Mouse (Mus musculus): ENCODE data around the gene Trim71. TPM values are rescaled to one million over a fixed set of nuclear protein-coding genes. Genes with fewer than 3 reads are reported as not detected.

Gene Trim71
- polyA plus RNA-seq, 1 experiment from 2014 or later = 0.87 TPM

GRCm38 (mm10) chr9:114533848-114534247, 30.3 kb downstream of the Trim71 start:
- WGBS = 56% methylated on average over 4 of the region's 4 CpGs
- no peak overlapping the region for H3K4me3 ChIP-seq (ENCODE audit: low read length)
- H3K9me3 ChIP-seq (ENCODE audit: control insufficient read depth, low read length) = no peaks in the 10 kb centered on the region
- H3K36me3 ChIP-seq (ENCODE audit: control insufficient read depth, insufficient read depth, low read length) = no peaks in the 10 kb centered on the region
- H3K4me1 ChIP-seq (replicated peaks; ENCODE audit: control insufficient read depth, insufficient read depth, low read length) = peaks cover 12% of the 10 kb centered on the region
- H3K27ac ChIP-seq (ENCODE audit: low read length) = no peak overlapping the region
- peak; percentile 64 for ATAC-seq (ENCODE audit: low read depth)
- H3K9ac ChIP-seq (ENCODE audit: low read length) = no peak overlapping the region
- H3K4me2 ChIP-seq (ENCODE audit: low read depth, low read length) = no peak overlapping the region
- no peaks in the 10 kb centered on the region for H3K27me3 ChIP-seq (ENCODE audit: control insufficient read depth, insufficient read depth, low read depth, low read length)

DNA sequence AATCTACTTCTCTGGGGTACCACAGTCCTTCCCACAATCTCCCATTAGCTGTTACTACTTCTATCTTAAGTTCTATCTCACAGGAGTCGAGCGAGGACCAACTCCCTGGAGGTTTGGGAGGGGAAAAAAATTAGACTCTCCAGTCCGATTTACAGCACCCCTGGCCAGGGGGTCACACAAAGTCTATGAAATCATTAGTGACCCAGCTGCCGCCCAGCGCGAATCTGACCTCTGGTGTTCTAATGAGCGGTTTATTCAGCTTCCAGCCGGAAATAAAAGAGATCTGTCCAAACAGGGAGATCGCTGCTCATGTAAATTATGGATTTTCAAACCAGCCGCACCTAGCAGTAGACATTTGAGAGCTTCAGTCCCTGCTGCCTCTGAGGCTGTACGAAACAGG, 32.9 kb downstream of the Trim71 start:
- Histone ChIP-seq H3K36me3 (ENCODE audit: control insufficient read depth, insufficient read depth, low read length) (no peaks in the 10 kb centered on the region), H3K9me3 (ENCODE audit: control insufficient read depth, low read length) (no peaks in the 10 kb centered on the region), H3K27ac (ENCODE audit: low read length) (no peak overlapping the region), H3K9ac (ENCODE audit: low read length) (no peak overlapping the region), H3K4me3 (ENCODE audit: low read length) (no peak overlapping the region), H3K4me2 (ENCODE audit: low read depth, low read length) (no peak overlapping the region), H3K27me3 (ENCODE audit: control insufficient read depth, insufficient read depth, low read depth, low read length) (no peaks in the 10 kb centered on the region), H3K4me1 (replicated peaks; ENCODE audit: control insufficient read depth, insufficient read depth, low read length) (peaks cover 24% of the 10 kb centered on the region)
- 45% methylated on average over 11 of the region's 11 CpGs for WGBS
- no peak for ATAC-seq (ENCODE audit: low read depth)

DNA sequence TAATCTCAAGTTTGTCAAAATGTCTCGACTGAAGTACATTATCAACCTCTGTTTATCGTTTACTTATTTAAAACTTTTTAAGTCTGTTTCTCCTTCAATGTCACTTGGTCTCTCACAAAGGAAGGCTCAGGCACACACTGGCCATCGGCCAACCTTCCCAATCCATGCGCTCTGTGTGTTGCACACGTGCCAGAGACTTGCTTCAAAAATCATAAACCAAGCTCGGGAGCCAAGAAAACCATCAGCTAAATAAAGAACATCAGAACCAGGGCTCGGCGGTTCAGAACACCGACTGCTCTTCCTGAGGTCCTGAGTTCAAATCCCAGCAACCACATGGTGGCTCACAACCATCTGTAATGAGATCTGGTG, 35.5 kb downstream of the Trim71 start:
- Histone ChIP-seq H3K36me3 (ENCODE audit: control insufficient read depth, insufficient read depth, low read length) (no peaks in the 10 kb centered on the region), H3K4me2 (ENCODE audit: low read depth, low read length) (no peak overlapping the region; the same call in 1 of the 2 replicates), H3K4me1 (replicated peaks; ENCODE audit: control insufficient read depth, insufficient read depth, low read length) (peaks cover 32% of the 10 kb centered on the region), H3K4me3 (ENCODE audit: low read length) (no peak overlapping the region), H3K27me3 (ENCODE audit: control insufficient read depth, insufficient read depth, low read depth, low read length) (no peaks in the 10 kb centered on the region), H3K27ac (ENCODE audit: low read length) (peak overlapping the region; percentile 84), H3K9me3 (ENCODE audit: control insufficient read depth, low read length) (no peaks in the 10 kb centered on the region), H3K9ac (ENCODE audit: low read length) (no peak overlapping the region)
- WGBS = 22% methylated on average over 9 of the region's 9 CpGs
- peak; percentile 62 for ATAC-seq (ENCODE audit: low read depth)

- Histone ChIP-seq H3K9me3 (ENCODE audit: control insufficient read depth, low read length) (no peaks in the 10 kb centered on the region), H3K27me3 (ENCODE audit: control insufficient read depth, insufficient read depth, low read depth, low read length) (no peaks in the 10 kb centered on the region), H3K4me1 (replicated peaks; ENCODE audit: control insufficient read depth, insufficient read depth, low read length) (peaks cover 32% of the 10 kb centered on the region), H3K9ac (ENCODE audit: low read length) (no peak overlapping the region), H3K27ac (ENCODE audit: low read length) (peak overlapping the region; percentile 84), H3K4me3 (ENCODE audit: low read length) (no peak overlapping the region), H3K36me3 (ENCODE audit: control insufficient read depth, insufficient read depth, low read length) (no peaks in the 10 kb centered on the region), H3K4me2 (ENCODE audit: low read depth, low read length) (peak overlapping the region; percentile 4)
- WGBS = 12% methylated on average over 17 of the region's 17 CpGs
- peak; percentile 73 for ATAC-seq (ENCODE audit: low read depth)
These were observed 36.0 kb downstream of the Trim71 start for GRCm38 (mm10) chr9:114527992-114528679.

GRCm38 (mm10) chr9:114527085-114527484, 37.1 kb downstream of the Trim71 start:
- peak; percentile 45 for ATAC-seq (ENCODE audit: low read depth)
- Histone ChIP-seq H3K27ac (ENCODE audit: low read length) (peak overlapping the region; percentile 81), H3K4me3 (ENCODE audit: low read length) (peak overlapping the region; percentile 34), H3K4me2 (ENCODE audit: low read depth, low read length) (peak overlapping the region; percentile 53), H3K27me3 (ENCODE audit: control insufficient read depth, insufficient read depth, low read depth, low read length) (no peaks in the 10 kb centered on the region), H3K9ac (ENCODE audit: low read length) (peak overlapping the region; percentile 51), H3K9me3 (ENCODE audit: control insufficient read depth, low read length) (no peaks in the 10 kb centered on the region), H3K4me1 (replicated peaks; ENCODE audit: control insufficient read depth, insufficient read depth, low read length) (peaks cover 32% of the 10 kb centered on the region), H3K36me3 (ENCODE audit: control insufficient read depth, insufficient read depth, low read length) (no peaks in the 10 kb centered on the region)
- WGBS = 8% methylated on average over 16 of the region's 16 CpGs

DNA sequence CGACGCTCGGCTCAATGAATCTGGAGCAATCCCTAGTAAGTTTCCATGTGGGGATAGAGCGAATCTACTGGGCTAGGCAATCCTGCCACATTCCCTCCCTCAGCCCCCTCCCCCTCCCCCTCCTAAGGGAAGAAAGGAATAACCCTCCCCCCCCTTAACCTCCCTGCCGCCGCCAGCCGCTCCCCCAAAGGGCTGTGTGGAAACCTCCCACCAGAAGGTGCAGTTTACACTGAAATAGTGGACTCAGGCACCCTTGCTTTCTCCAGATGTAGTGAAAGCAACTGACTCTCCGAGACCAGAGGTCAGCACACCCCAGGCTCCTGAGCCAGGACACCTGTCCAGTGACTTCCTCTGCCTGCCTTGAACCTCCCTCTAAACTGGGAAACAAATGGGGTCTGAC, 37.6 kb downstream of the Trim71 start:
- Histone ChIP-seq H3K4me3 (ENCODE audit: low read length) (peak overlapping the region; percentile 34; the same call in 1 of the 2 replicates), H3K9me3 (ENCODE audit: control insufficient read depth, low read length) (no peaks in the 10 kb centered on the region), H3K4me2 (ENCODE audit: low read depth, low read length) (peak overlapping the region; percentile 53), H3K4me1 (replicated peaks; ENCODE audit: control insufficient read depth, insufficient read depth, low read length) (peaks cover 32% of the 10 kb centered on the region), H3K27ac (ENCODE audit: low read length) (peak overlapping the region; percentile 81), H3K36me3 (ENCODE audit: control insufficient read depth, insufficient read depth, low read length) (no peaks in the 10 kb centered on the region), H3K27me3 (ENCODE audit: control insufficient read depth, insufficient read depth, low read depth, low read length) (no peaks in the 10 kb centered on the region), H3K9ac (ENCODE audit: low read length) (peak overlapping the region; percentile 51)
- WGBS = 15% methylated on average over 8 of the region's 8 CpGs
- no peak for ATAC-seq (ENCODE audit: low read depth)

DNA sequence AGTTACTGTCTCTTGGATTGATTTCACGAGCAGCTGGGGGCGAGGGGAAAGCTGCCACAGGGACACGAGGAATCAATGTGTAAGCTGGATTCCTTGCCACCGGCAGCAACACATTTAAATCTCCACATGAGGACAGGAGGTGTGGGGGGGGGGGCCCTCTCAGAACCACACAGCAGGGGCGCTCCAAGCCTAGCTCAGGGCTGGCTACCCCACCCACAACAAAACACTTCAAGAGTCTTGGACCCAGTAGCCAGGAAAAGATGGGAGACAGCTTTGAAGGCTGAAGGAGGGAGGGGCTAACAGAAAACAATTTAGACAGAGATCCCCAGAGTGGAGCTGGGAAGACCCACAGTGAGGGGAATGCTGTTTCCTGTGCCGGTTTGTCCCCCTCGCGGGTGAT, 38.3 kb downstream of the Trim71 start:
- Histone ChIP-seq H3K4me1 (replicated peaks; ENCODE audit: control insufficient read depth, insufficient read depth, low read length) (peaks cover 32% of the 10 kb centered on the region), H3K36me3 (ENCODE audit: control insufficient read depth, insufficient read depth, low read length) (no peaks in the 10 kb centered on the region), H3K4me3 (ENCODE audit: low read length) (no peak overlapping the region), H3K9me3 (ENCODE audit: control insufficient read depth, low read length) (no peaks in the 10 kb centered on the region), H3K27me3 (ENCODE audit: control insufficient read depth, insufficient read depth, low read depth, low read length) (no peaks in the 10 kb centered on the region), H3K9ac (ENCODE audit: low read length) (peak overlapping the region; percentile 40; the same call in 1 of the 2 replicates), H3K27ac (ENCODE audit: low read length) (peak overlapping the region; percentile 81), H3K4me2 (ENCODE audit: low read depth, low read length) (peak overlapping the region; percentile 18)
- WGBS = 13% methylated on average over 8 of the region's 8 CpGs
- no peak; the same call in 1 of the 2 replicates for ATAC-seq (ENCODE audit: low read depth)

GRCm38 (mm10) chr9:114525073-114525633, 39.0 kb downstream of the Trim71 start:
- Histone ChIP-seq H3K27ac (ENCODE audit: low read length) (no peak overlapping the region), H3K4me2 (ENCODE audit: low read depth, low read length) (no peak overlapping the region), H3K9me3 (ENCODE audit: control insufficient read depth, low read length) (no peaks in the 10 kb centered on the region), H3K27me3 (ENCODE audit: control insufficient read depth, insufficient read depth, low read depth, low read length) (no peaks in the 10 kb centered on the region), H3K9ac (ENCODE audit: low read length) (no peak overlapping the region), H3K4me1 (replicated peaks; ENCODE audit: control insufficient read depth, insufficient read depth, low read length) (peaks cover 32% of the 10 kb centered on the region), H3K4me3 (ENCODE audit: low read length) (no peak overlapping the region), H3K36me3 (ENCODE audit: control insufficient read depth, insufficient read depth, low read length) (no peaks in the 10 kb centered on the region)
- no peak for ATAC-seq (ENCODE audit: low read depth)
- 91% methylated on average over 12 of the region's 15 CpGs for WGBS

GRCm38 (mm10) chr9:114522501-114522900, 41.7 kb downstream of the Trim71 start:
- no peak for ATAC-seq (ENCODE audit: low read depth)
- H3K36me3 ChIP-seq (ENCODE audit: control insufficient read depth, insufficient read depth, low read length) = no peaks in the 10 kb centered on the region
- 70% methylated on average over 9 of the region's 9 CpGs for WGBS
- no peak overlapping the region for H3K27ac ChIP-seq (ENCODE audit: low read length)
- H3K9me3 ChIP-seq (ENCODE audit: control insufficient read depth, low read length) = no peaks in the 10 kb centered on the region
- H3K27me3 ChIP-seq (ENCODE audit: control insufficient read depth, insufficient read depth, low read depth, low read length) = no peaks in the 10 kb centered on the region
- H3K4me3 ChIP-seq (ENCODE audit: low read length) = no peak overlapping the region
- no peak overlapping the region for H3K4me2 ChIP-seq (ENCODE audit: low read depth, low read length)
- no peak overlapping the region for H3K9ac ChIP-seq (ENCODE audit: low read length)
- H3K4me1 ChIP-seq (replicated peaks; ENCODE audit: control insufficient read depth, insufficient read depth, low read length) = peaks cover 18% of the 10 kb centered on the region
